Mouse (Mus musculus) embryo, embryonic 11.5 days (tissue): Measurements from ENCODE around the gene Smap1.
"Not testable (repeated sequence)": the region's sequence is repeated elsewhere in the genome, so short reads cannot be mapped to it uniquely, and the experiment has no call there.

Experiments
- DNase-seq: peaks from one replicate; pipeline ENCODE4 v3.0.0-alpha.2; 2012; ENCODE audit warnings: low read depth, low spot score

Gene Smap1

GRCm38 (mm10) chr1:23921711-23922529 is at the start of gene Smap1:
Gene Smap1 (minus strand): TSS chr1:23922317.
- DNase-seq: peak; percentile 75

GRCm38 (mm10) chr1:23971159-23971558 is 49.0 kb upstream of the Smap1 start:
- DNase-seq: not testable (repeated sequence)

GRCm38 (mm10) chr1:23968027-23968725 is 46.1 kb upstream of the Smap1 start:
- DNase-seq: no peak

- DNase-seq: no peak
These were observed 44.1 kb upstream of the Smap1 start for GRCm38 (mm10) chr1:23966226-23966625.

GRCm38 (mm10) chr1:23959415-23959732 is 37.3 kb upstream of the Smap1 start:
- DNase-seq: no peak

- no peak for DNase-seq
These were observed 36.7 kb upstream of the Smap1 start for GRCm38 (mm10) chr1:23958668-23959414.

- DNase-seq: no peak
These were observed 36.0 kb upstream of the Smap1 start for GRCm38 (mm10) chr1:23958101-23958500.

GRCm38 (mm10) chr1:23955539-23955938 is 33.4 kb upstream of the Smap1 start:
- DNase-seq: no peak

GRCm38 (mm10) chr1:23953921-23954320 is 31.8 kb upstream of the Smap1 start:
- no peak for DNase-seq

GRCm38 (mm10) chr1:23948778-23949699 is 26.9 kb upstream of the Smap1 start:
- no peak for DNase-seq

- no peak for DNase-seq
These were observed 26.2 kb upstream of the Smap1 start for GRCm38 (mm10) chr1:23948290-23948689.

- DNase-seq: no peak
These were observed 22.0 kb upstream of the Smap1 start for GRCm38 (mm10) chr1:23944076-23944475.

GRCm38 (mm10) chr1:23943146-23943940 is 21.2 kb upstream of the Smap1 start:
- no peak for DNase-seq

- DNase-seq: no peak
These were observed 13.3 kb upstream of the Smap1 start for GRCm38 (mm10) chr1:23935408-23935762.

GRCm38 (mm10) chr1:23934669-23935407 is 12.7 kb upstream of the Smap1 start:
- no peak for DNase-seq

- no peak for DNase-seq
These were observed 7.3 kb upstream of the Smap1 start for GRCm38 (mm10) chr1:23929410-23929809.

- no peak for DNase-seq
These were observed 6.3 kb upstream of the Smap1 start for GRCm38 (mm10) chr1:23928371-23928770.

GRCm38 (mm10) chr1:23923779-23924708 is 1.9 kb upstream of the Smap1 start:
- DNase-seq: no peak

- DNase-seq: no peak
These were observed 390 bp upstream of the Smap1 start for GRCm38 (mm10) chr1:23922530-23922884.
